Mouse (Mus musculus) adrenal gland, adult 10 weeks (tissue): Measurements from ENCODE around the gene Olfr788. TPM values are rescaled to one million over a fixed set of nuclear protein-coding genes. Genes with fewer than 3 reads are reported as not detected.

ENCODE experiments used
- polyA plus RNA-seq: library from polyadenylated mRNA; stranded (reverse); fragments of 350-450 nt; fragmentation: Illumina TruSeq; extraction: RNeasy Lipid Tissue Mini Kit (QIAGEN cat#74804); gene quantifications from one replicate; pipeline ENCODE4 v1.2.3, GENCODE M21; 2014; ENCODE audit warnings: low read depth, low replicate concordance

Olfr788 gene
- not detected for polyA plus RNA-seq

DNA sequence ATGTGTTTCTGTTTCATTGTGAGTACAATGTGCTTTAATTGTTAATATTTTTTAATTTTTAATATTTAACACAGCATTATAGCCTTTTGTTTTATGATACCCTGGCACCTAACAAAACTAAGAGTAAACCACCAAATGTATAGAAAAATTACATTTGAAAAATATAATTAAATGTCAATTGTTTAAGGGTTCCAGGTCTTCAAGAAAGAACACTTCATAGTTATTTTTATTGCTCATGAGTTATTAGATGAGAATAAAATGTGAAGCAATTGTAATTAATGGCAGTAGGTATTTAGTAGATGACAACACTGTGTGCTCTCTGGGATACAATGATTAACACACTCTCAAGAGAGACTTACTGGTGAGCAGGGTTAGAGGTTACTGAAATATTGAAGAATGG lies at the start of gene Olfr788:
Olfr788 (plus strand) TSS at position 301 of the 400 bp plus-strand sequence.

DNA sequence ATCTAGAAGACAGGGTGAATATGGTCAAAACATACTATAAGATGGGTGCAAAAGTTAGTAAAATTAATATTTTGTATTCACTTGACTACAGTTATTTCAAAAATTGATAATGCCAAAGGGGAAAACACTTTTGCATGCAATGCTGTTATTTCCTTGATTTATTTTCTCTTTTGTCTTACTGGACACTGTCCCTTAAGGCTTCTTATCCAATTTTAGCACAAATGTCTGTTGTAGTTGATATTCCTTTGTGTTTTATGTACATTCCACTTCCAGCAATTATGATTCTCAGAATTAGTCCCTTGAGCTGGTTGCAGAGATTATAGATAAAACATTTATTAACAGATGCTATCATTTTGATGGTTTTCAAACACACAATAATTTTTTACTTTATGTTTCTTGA lies 43.8 kb upstream of the Olfr788 start, which contains the start of gene Olfr786:
Olfr786 (plus strand) TSS at position 301 of the 400 bp plus-strand sequence.

DNA sequence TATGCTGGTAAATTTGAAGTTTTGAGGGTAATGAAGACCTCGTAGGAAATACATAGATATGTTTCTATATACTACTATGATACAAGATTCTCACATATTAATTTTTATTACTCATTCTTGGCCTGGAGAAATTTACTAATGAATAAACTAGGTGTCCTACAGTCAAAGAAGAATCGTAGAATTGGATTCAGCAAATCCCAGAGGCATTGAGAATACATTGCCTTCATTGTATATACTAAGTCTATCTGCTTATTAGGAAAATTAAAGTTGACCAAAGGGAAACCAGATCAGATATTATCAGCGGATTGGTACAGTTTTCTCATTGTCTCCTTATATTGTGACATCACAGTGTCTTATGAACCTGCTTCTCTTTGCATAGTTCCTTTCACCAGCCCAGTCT lies 9.2 kb upstream of the Olfr788 start, which contains the start of gene Olfr787:
Olfr787 (plus strand) TSS at position 301 of the 400 bp plus-strand sequence.

DNA sequence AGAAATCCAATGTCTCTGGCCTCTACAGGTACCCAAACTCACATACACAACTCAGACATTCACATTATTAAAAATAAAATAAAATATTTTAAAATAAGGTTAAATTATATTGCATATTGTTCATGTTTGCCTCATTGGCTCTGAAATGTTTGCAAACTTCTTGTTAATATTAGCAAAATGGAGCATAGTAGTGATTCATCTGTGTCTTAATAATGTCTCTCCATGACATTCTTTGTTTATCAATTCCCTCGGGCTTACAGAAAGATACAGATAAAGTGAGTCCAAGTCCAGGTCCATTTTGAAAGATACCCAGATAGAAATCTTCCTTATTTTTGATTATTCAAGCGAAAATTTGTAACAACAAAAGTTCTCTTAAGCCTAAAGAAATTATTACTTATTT lies 13.7 kb downstream of the Olfr788 start, which contains the start of gene Olfr789:
Olfr789 (plus strand) TSS at position 301 of the 400 bp plus-strand sequence.

DNA sequence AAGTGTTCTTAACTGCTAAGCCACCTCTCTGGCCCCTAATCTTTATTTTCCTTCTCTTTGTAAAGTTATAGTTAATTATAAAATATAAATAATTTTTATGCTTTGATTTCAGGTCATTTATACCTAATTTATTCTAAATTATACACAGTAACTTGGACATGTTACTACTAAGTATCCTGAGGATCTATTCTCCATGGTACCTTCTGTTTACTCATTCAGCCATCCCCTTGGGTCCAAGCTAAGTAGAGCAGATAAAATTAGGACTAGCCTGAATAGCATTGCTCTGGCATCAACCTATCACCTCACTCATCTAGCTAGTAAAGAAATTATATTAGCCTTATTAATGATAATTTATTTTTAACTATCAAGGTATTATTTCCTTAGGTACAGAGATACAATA lies 27.4 kb downstream of the Olfr788 start, which contains the start of gene Olfr790:
Olfr790 (plus strand) TSS at position 301 of the 400 bp plus-strand sequence.

DNA sequence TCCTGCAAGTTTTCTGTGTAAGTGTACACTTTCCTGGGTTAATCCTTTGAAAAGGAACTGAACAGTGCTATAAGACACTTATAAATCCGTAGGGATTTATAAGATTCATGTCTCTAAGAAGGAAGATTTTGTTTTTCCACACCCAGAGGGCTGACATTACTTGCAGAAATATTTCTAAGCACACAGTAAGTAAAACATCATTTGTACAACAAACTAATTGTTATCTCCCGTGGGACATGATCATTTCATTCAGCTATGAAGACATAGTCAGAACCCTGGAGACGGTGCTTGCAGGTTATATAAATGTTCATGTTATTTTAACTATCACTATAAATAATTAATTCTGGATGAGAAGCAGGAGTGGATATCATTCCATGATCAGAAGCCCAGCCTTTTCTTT lies 50.7 kb downstream of the Olfr788 start, which contains the start of gene Olfr791:
Olfr791 (plus strand) TSS at position 301 of the 400 bp plus-strand sequence.

Other genes starting within 250 kb of the Olfr788 start
- not detected for gene Olfr774, start 234.8 kb upstream of the Olfr788 start, polyA plus RNA-seq
- gene Olfr775, start 222.6 kb upstream of the Olfr788 start, polyA plus RNA-seq: not detected
- not detected for gene Olfr776, start 211.9 kb upstream of the Olfr788 start, polyA plus RNA-seq
- gene Olfr777, start 199.5 kb upstream of the Olfr788 start, polyA plus RNA-seq: not detected
- gene Olfr780, start 152.9 kb upstream of the Olfr788 start, polyA plus RNA-seq: not detected
- gene Olfr781, start 142.1 kb upstream of the Olfr788 start, polyA plus RNA-seq: not detected
- not detected for gene Olfr782, start 122.1 kb upstream of the Olfr788 start, polyA plus RNA-seq
- not detected for gene Olfr784, start 86.9 kb upstream of the Olfr788 start, polyA plus RNA-seq
- not detected for gene Olfr785, start 65.6 kb upstream of the Olfr788 start, polyA plus RNA-seq
- not detected for gene Olfr786, start 43.7 kb upstream of the Olfr788 start, polyA plus RNA-seq
- gene Olfr787, start 9.1 kb upstream of the Olfr788 start, polyA plus RNA-seq: not detected
- not detected for gene Olfr789, start 13.8 kb downstream of the Olfr788 start, polyA plus RNA-seq
- gene Olfr790, start 27.5 kb downstream of the Olfr788 start, polyA plus RNA-seq: not detected
- not detected for gene Olfr791, start 50.8 kb downstream of the Olfr788 start, polyA plus RNA-seq
- gene Olfr792, start 68.2 kb downstream of the Olfr788 start, polyA plus RNA-seq: not detected
- not detected for gene Olfr794, start 96.7 kb downstream of the Olfr788 start, polyA plus RNA-seq
- gene Olfr796, start 141.6 kb downstream of the Olfr788 start, polyA plus RNA-seq: not detected
- gene Olfr798, start 156.9 kb downstream of the Olfr788 start, polyA plus RNA-seq: not detected
- not detected for gene Olfr799, start 166.5 kb downstream of the Olfr788 start, polyA plus RNA-seq
- not detected for gene Olfr800, start 186.7 kb downstream of the Olfr788 start, polyA plus RNA-seq
- gene Olfr801, start 202.9 kb downstream of the Olfr788 start, polyA plus RNA-seq: not detected
- gene Olfr802, start 217.2 kb downstream of the Olfr788 start, polyA plus RNA-seq: not detected
- gene Olfr803, start 223.3 kb downstream of the Olfr788 start, polyA plus RNA-seq: not detected
- gene Olfr804, start 232.2 kb downstream of the Olfr788 start, polyA plus RNA-seq: not detected